Mouse (Mus musculus) liver, adult 10 weeks (tissue): ENCODE measurements around the gene Ogfr. TPM values are rescaled to one million over a fixed set of nuclear protein-coding genes. Genes with fewer than 3 reads are reported as not detected.

Source experiments
- polyA plus RNA-seq: library from polyadenylated mRNA; stranded (reverse); fragments of 350-450 nt; fragmentation: Illumina TruSeq; extraction: RNeasy Lipid Tissue Mini Kit (QIAGEN cat#74804); gene quantifications from one replicate; pipeline ENCODE4 v1.2.3, GENCODE M21; 2014; ENCODE audit warnings: low read depth, low replicate concordance

Ogfr gene
- 14.8 TPM for polyA plus RNA-seq

GRCm38 (mm10) chr2:180589123-180589831 lies at the start of gene Ogfr:
Gene Ogfr (plus strand): TSS chr2:180589245.

GRCm38 (mm10) chr2:180581002-180581401 lies 8.0 kb upstream of the Ogfr start, which contains the start of gene Mrgbp:
Gene Mrgbp (plus strand): TSS chr2:180581304.

GRCm38 (mm10) chr2:180597490-180597889 lies 8.4 kb downstream of the Ogfr start, which contains the start of gene Col9a3:
Gene Col9a3 (plus strand): TSS chr2:180597790.

GRCm38 (mm10) chr2:180642555-180643260 lies 53.7 kb downstream of the Ogfr start, which contains the start of gene Tcfl5:
Gene Tcfl5 (minus strand): TSS chr2:180642708.

Other genes with a start within 250 kb of the Ogfr start
- gene Slco4a1, start 133.0 kb upstream of the Ogfr start, polyA plus RNA-seq: not detected
- not detected for gene Ntsr1, start 89.3 kb upstream of the Ogfr start, polyA plus RNA-seq
- gene Mrgbp, start 7.9 kb upstream of the Ogfr start, polyA plus RNA-seq: 7.9 TPM
- gene Col9a3, start 8.5 kb downstream of the Ogfr start, polyA plus RNA-seq: not detected
- not detected for gene Tcfl5, start 53.5 kb downstream of the Ogfr start, polyA plus RNA-seq
- 14.5 TPM for gene Dido1, start 120.8 kb downstream of the Ogfr start, polyA plus RNA-seq
- gene Gid8, start 120.9 kb downstream of the Ogfr start, polyA plus RNA-seq: 35.7 TPM
- gene Slc17a9, start 136.0 kb downstream of the Ogfr start, polyA plus RNA-seq: 0.82 TPM
- not detected for gene Bhlhe23, start 187.7 kb downstream of the Ogfr start, polyA plus RNA-seq